Mouse (Mus musculus) myocyte (in vitro differentiated cells): Measurements from ENCODE around the gene Synpr. TPM values are rescaled to one million over a fixed set of nuclear protein-coding genes. Genes with fewer than 3 reads are reported as not detected.

Experiments used
- H3K27me3 ChIP-seq: one replicate; pipeline ENCODE4 v1.6.1; 2011; ENCODE audit not compliant: control insufficient read depth, insufficient read depth, insufficient read length
- H3K36me3 ChIP-seq: one replicate; pipeline ENCODE4 v1.6.1; 2011; ENCODE audit not compliant: control insufficient read depth, insufficient read depth
- H3K4me2 ChIP-seq: one replicate; pipeline ENCODE4 v1.6.1; 2011; ENCODE audit warnings: low read depth, control low read depth
- H3K4me3 ChIP-seq: one replicate; pipeline ENCODE4 v1.5.1; 2011; ENCODE audit warnings: mild to moderate bottlenecking, control low read depth, moderate library complexity
- H3K79me2 ChIP-seq: one replicate; pipeline ENCODE4 v1.6.1; 2011; ENCODE audit not compliant: control insufficient read depth, insufficient read depth
- H3ac ChIP-seq: one replicate; pipeline ENCODE4 v1.6.1; 2011; ENCODE audit not compliant: control insufficient read depth, insufficient read length
- CEBPB ChIP-seq: IDR thresholded peaks from 2 replicates; pipeline ENCODE4 v1.6.1; 2011; ENCODE audit warnings: mild to moderate bottlenecking, moderate library complexity; ENCODE audit not compliant: poor library complexity, insufficient read depth, severe bottlenecking
- E2F4 ChIP-seq: IDR thresholded peaks from one replicate; pipeline ENCODE4 v1.6.1; 2011; ENCODE audit warnings: mild to moderate bottlenecking, control low read depth, moderate library complexity; ENCODE audit not compliant: insufficient read depth
- MAX ChIP-seq: IDR thresholded peaks from one replicate; pipeline ENCODE4 v1.6.1; 2011; ENCODE audit warnings: low read depth, mild to moderate bottlenecking, control low read depth
- MYOD1 ChIP-seq, 3 experiments: IDR thresholded peaks; one replicate each; pipeline ENCODE4 v1.6.1; 2011; ENCODE audit warnings: control low read depth in 2 of 3, low read depth in 2 of 3, mild to moderate bottlenecking in 2 of 3, moderate library complexity in 1 of 3; ENCODE audit not compliant: insufficient read length in 2 of 3, control insufficient read depth in 1 of 3
- MYOG ChIP-seq, 3 experiments: IDR thresholded peaks; one replicate each; pipeline ENCODE4 v1.6.1; 2011; ENCODE audit warnings: control low read depth in 2 of 3, low read depth in 2 of 3, mild to moderate bottlenecking in 2 of 3; ENCODE audit not compliant: insufficient read length in 2 of 3, control insufficient read depth in 1 of 3, insufficient read depth in 1 of 3
- POLR2A ChIP-seq: IDR thresholded peaks from one replicate; pipeline ENCODE4 v1.6.1; 2011; ENCODE audit warnings: low read depth, mild to moderate bottlenecking, control low read depth, moderate library complexity; ENCODE audit not compliant: insufficient read length
- POLR2AphosphoS2 ChIP-seq: IDR thresholded peaks from one replicate; pipeline ENCODE4 v1.6.1; 2011; ENCODE audit warnings: low read depth, control low read depth; ENCODE audit not compliant: insufficient read length
- REST ChIP-seq: IDR thresholded peaks from one replicate; pipeline ENCODE4 v1.6.1; 2011; ENCODE audit warnings: mild to moderate bottlenecking, control low read depth, moderate library complexity; ENCODE audit not compliant: insufficient read depth, insufficient read length
- SRF ChIP-seq: IDR thresholded peaks from one replicate; pipeline ENCODE4 v1.6.1; 2011; ENCODE audit warnings: low read depth; ENCODE audit not compliant: control insufficient read depth, insufficient read length
- TCF12 ChIP-seq: IDR thresholded peaks from one replicate; pipeline ENCODE4 v1.6.1; 2011; ENCODE audit warnings: mild to moderate bottlenecking, control low read depth; ENCODE audit not compliant: poor library complexity, insufficient read depth, severe bottlenecking
- TCF3 ChIP-seq: IDR thresholded peaks from one replicate; pipeline ENCODE4 v1.6.1; 2011; ENCODE audit warnings: low read depth, control low read depth; ENCODE audit not compliant: insufficient read length
- USF1 ChIP-seq: IDR thresholded peaks from one replicate; pipeline ENCODE4 v1.6.1; 2011; ENCODE audit warnings: low read depth, mild to moderate bottlenecking, control low read depth, moderate library complexity
- polyA plus RNA-seq: library from polyadenylated mRNA; unstranded; fragments of >200 nt; fragmentation: generic; extraction: Trizol; gene quantifications from one replicate; pipeline ENCODE4 v1.2.1, GENCODE M21; 2012; ENCODE audit warnings: missing spikeins

The Synpr gene
- polyA plus RNA-seq, 1 experiment, result 0.07 TPM

GRCm38 (mm10) chr14:13558117-13558516 lies 273.5 kb downstream of the Synpr start:
- Histone ChIP-seq H3K4me3 (no peak overlapping the region), H3ac (no peak overlapping the region), H3K79me2 (no peaks in the 10 kb centered on the region), H3K27me3 (no peaks in the 10 kb centered on the region), H3K36me3 (no peaks in the 10 kb centered on the region), H3K4me2 (no peak overlapping the region)
- TF ChIP-seq TCF12 (no peak), CEBPB (no peak), E2F4 (no peak), MAX (no peak), MYOD1 (IDR thresholded peaks at IDR 0.05; ENCODE audit: control insufficient read depth in 1 of 3, insufficient read length in 2 of 3, low read depth in 2 of 3) (no peak), POLR2AphosphoS2 (no peak), REST (no peak), SRF (no peak), MYOG (IDR thresholded peaks at IDR 0.05; ENCODE audit: control insufficient read depth in 1 of 3, insufficient read depth in 1 of 3, insufficient read length in 2 of 3, low read depth in 2 of 3) (no peak), TCF3 (no peak), USF1 (no peak), POLR2A (no peak)

GRCm38 (mm10) chr14:13567250-13567649 lies 282.7 kb downstream of the Synpr start:
- no peaks in the 10 kb centered on the region for H3K27me3 ChIP-seq
- no peak overlapping the region for H3K4me3 ChIP-seq
- H3K79me2 ChIP-seq, result no peaks in the 10 kb centered on the region
- peak overlapping the region; percentile 60 for H3K4me2 ChIP-seq
- H3K36me3 ChIP-seq, result no peaks in the 10 kb centered on the region
- TF ChIP-seq E2F4 (no peak), MYOG (IDR thresholded peaks at IDR 0.05; ENCODE audit: control insufficient read depth in 1 of 3, insufficient read depth in 1 of 3, insufficient read length in 2 of 3, low read depth in 2 of 3) (no peak), MYOD1 (IDR thresholded peaks at IDR 0.05; ENCODE audit: control insufficient read depth in 1 of 3, insufficient read length in 2 of 3, low read depth in 2 of 3) (no peak), SRF (no peak), MAX (no peak), TCF3 (no peak), POLR2AphosphoS2 (no peak), POLR2A (no peak), REST (no peak), CEBPB (no peak), TCF12 (no peak), USF1 (no peak)
- H3ac ChIP-seq, result no peak overlapping the region

- Histone ChIP-seq H3K4me3 (no peak overlapping the region), H3K36me3 (no peaks in the 10 kb centered on the region), H3K4me2 (peak overlapping the region; percentile 60), H3K79me2 (no peaks in the 10 kb centered on the region), H3ac (no peak overlapping the region), H3K27me3 (no peaks in the 10 kb centered on the region)
- TF ChIP-seq TCF3 (peak; percentile 17), MYOG (IDR thresholded peaks at IDR 0.05; ENCODE audit: control insufficient read depth in 1 of 3, insufficient read depth in 1 of 3, insufficient read length in 2 of 3, low read depth in 2 of 3) (peak in 2 of 3 experiments; percentile 67 to 95), POLR2A (no peak), USF1 (no peak), CEBPB (no peak), TCF12 (peak; percentile 86), POLR2AphosphoS2 (no peak), MYOD1 (IDR thresholded peaks at IDR 0.05; ENCODE audit: control insufficient read depth in 1 of 3, insufficient read length in 2 of 3, low read depth in 2 of 3) (peak; percentile 77 to 91 (median 91))
Measured at GRCm38 (mm10) chr14:13567996-13568395, 283.4 kb downstream of the Synpr start.

GRCm38 (mm10) chr14:13571941-13572340 lies 287.4 kb downstream of the Synpr start:
- H3ac ChIP-seq, result no peak overlapping the region
- H3K79me2 ChIP-seq, result no peaks in the 10 kb centered on the region
- TF ChIP-seq TCF12 (no peak), E2F4 (no peak), SRF (no peak)
- no peak overlapping the region for H3K4me3 ChIP-seq
- H3K4me2 ChIP-seq, result no peak overlapping the region
- H3K36me3 ChIP-seq, result no peaks in the 10 kb centered on the region
- H3K27me3 ChIP-seq, result no peaks in the 10 kb centered on the region

- H3K4me3 ChIP-seq, result no peak overlapping the region
- no peaks in the 10 kb centered on the region for H3K27me3 ChIP-seq
- no peak for TF ChIP-seq MYOD1 (IDR thresholded peaks at IDR 0.05; ENCODE audit: control insufficient read depth in 1 of 3, insufficient read length in 2 of 3, low read depth in 2 of 3)
- TF ChIP-seq CEBPB, result no peak
- no peak for TF ChIP-seq MYOG (IDR thresholded peaks at IDR 0.05; ENCODE audit: control insufficient read depth in 1 of 3, insufficient read depth in 1 of 3, insufficient read length in 2 of 3, low read depth in 2 of 3)
- no peak for TF ChIP-seq SRF
- TF ChIP-seq MAX, result no peak
- TF ChIP-seq REST, result no peak
- no peak for TF ChIP-seq TCF12
- no peak for TF ChIP-seq POLR2A
- TF ChIP-seq E2F4, result no peak
- no peak for TF ChIP-seq TCF3
- TF ChIP-seq USF1, result no peak
- no peak for TF ChIP-seq POLR2AphosphoS2
- no peaks in the 10 kb centered on the region for H3K79me2 ChIP-seq
- H3K4me2 ChIP-seq, result no peak overlapping the region
- no peak overlapping the region for H3ac ChIP-seq
- no peaks in the 10 kb centered on the region for H3K36me3 ChIP-seq
Measured at GRCm38 (mm10) chr14:13572530-13572929, 287.9 kb downstream of the Synpr start.
